ENCODE assay signal across 8 mouse cellular contexts in the genomic region with DNA sequence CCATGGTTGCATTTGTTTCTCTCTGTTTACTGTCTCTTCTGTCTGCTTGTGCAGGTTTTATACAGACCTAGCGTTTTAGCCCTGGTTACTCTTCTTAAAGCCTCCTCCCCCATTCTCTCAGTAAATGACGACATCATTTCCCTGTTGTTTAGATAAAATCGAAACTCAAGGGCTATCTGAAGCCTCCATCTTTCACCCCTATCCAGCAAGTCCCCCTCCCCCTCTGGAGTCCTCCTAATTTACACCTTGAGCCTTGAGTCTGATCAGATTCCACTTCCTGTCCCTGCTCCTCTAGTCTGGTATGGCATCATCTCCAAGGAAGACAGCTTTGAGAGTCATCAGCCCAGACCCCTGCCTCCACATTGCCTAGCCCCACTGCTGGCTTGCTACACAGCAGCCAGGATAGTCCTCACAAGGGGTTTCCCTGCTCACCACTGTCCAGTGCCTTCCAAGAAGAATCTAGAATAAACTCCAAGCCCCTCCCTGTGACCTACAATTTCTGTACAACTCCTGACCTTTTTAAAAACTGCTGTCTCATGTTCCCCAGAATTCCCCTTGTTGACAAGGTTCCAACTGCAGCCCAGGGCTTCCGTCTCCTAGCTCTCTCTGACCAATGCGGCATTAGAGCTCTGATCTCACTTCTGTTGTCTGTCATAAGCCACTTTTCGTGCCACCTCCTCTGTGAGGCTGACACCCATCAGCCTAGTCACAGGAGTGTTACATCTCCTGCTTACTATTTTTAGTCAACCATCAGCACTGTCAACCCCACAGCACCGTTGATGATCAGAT. TPM values are rescaled to one million over a fixed set of nuclear protein-coding genes. Genes with fewer than 3 reads are reported as not detected.
A peak's percentile ranks its signal among the peaks of the same experiment; 100 is the strongest.
DNase-seq lines count a peak whose midpoint lies in the region; ATAC-seq and TF ChIP-seq lines count a peak whose summit lies in the region.
"Had no signal": no experiment of that assay in that cellular context is flagged by ENCODE, and none has a peak within 500 bp of the region (broad histone marks: within the 10 kb centered on the region; RNA-seq: fewer than 3 reads in every experiment).

No protein-coding gene starts in this region.

- no peak for TF ChIP-seq CTCF in cerebellum, adult 2 months (IDR thresholded peaks at IDR 0.05; ENCODE audit: borderline replicate concordance, insufficient read depth, low read depth, low read length)

- no peaks in the 10 kb centered on the region for H3K27me3 ChIP-seq in cerebellum, adult 2 months (ENCODE audit: control insufficient read depth, insufficient read depth, low read length)

- DNase-seq in c-Kit-positive CD71-positive TER-119-negative erythroid progenitor cells, embryonic 14.5 days (ENCODE audit: low read depth) = peak; percentile 15
- DNase-seq in kidney, postnatal 25 days = peak; percentile 14 to 47
- no peak for DNase-seq in cerebellum, adult 2 months
- no peak for DNase-seq in ovary, postnatal 36 days (ENCODE audit: low spot score)
- DNase-seq in cerebellum, adult 18-20 months = no peak

- no peak overlapping the region for H3K4me3 ChIP-seq in cerebellum, adult 2 months (replicated peaks; ENCODE audit: insufficient read depth, low read depth, low read length)
- H3K4me3 ChIP-seq: erythroblast, embryonic 14.5 days had no signal

- no peaks in the 10 kb centered on the region for H3K4me1 ChIP-seq in cerebellum, adult 2 months (ENCODE audit: control insufficient read depth, insufficient read depth, low read length)

- no peak overlapping the region for H3K27ac ChIP-seq in cerebellum, adult 2 months (ENCODE audit: insufficient read depth, low read length)

- ATAC-seq in activated CD4-positive, CD25-positive, alpha-beta regulatory T cell, adult 4 months = peak; percentile 77
- ATAC-seq in neutrophil, adult 5-6 weeks (ENCODE audit: extremely low read depth, insufficient number of reproducible peaks, low FRiP score, poor library complexity, severe bottlenecking) = peak; percentile 56

- no peak for TF ChIP-seq POLR2A in cerebellum, adult 2 months (IDR thresholded peaks at IDR 0.05; ENCODE audit: borderline replicate concordance, insufficient read depth, low read length)

- WGBS in cerebellum, adult 2 months = 63% methylated on average over 7 of the region's 7 CpGs

RNA-seq across cellular contexts. Expression of gene Arl14, which starts 16.8 kb away (rescaled TPM):
- polyA plus RNA-seq in activated CD4-positive, CD25-positive, alpha-beta regulatory T cell, adult 4 months (2017; shearing (Covaris generic)) = not detected
- not detected in 2 replicates for total RNA-seq in neutrophil, adult 5-6 weeks (2017)
- polyA plus RNA-seq in cerebellum, adult 2 months (2012; rRNA removed) = not detected in 2 replicates
- polyA plus RNA-seq: erythroblast, embryonic 14.5 days had no signal

Comparison
In these comparisons a context has a peak if more than half of its experiments do, and no peak if none do; other contexts are left out.
1. DNase-seq: peak in c-Kit-positive CD71-positive TER-119-negative erythroid progenitor cells, embryonic 14.5 days (single experiment) and kidney, postnatal 25 days (2 of 2); none in cerebellum, adult 2 months (0 of 2), ovary, postnatal 36 days (single experiment) and cerebellum, adult 18-20 months (0 of 2).